Mouse (Mus musculus): ENCODE data around the gene Fbxo7. TPM values are rescaled to one million over a fixed set of nuclear protein-coding genes. Genes with fewer than 3 reads are reported as not detected.

Fbxo7 gene
- polyA plus RNA-seq, 1 experiment from 2014 or later, result 29.5 TPM

DNA sequence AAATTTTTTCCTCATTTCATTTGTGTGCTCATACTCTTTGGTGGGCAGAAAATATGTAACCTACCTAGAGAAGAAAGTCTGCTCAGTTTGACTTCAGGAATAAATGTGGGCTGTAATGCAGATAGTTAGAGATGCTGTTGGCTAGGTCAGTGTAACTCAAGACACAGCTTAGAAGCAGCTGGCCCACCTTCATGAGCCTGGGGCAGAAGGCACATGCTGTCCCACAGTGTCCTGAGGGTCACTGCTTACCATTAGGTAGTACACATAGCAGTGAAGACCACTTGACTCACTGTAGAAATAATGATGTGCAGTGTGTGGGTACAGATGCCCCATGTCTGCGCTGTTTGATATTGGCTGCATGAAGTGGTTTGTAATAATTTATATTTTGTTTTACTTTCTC lies 24.6 kb downstream of the Fbxo7 start:
- H3K9me3 ChIP-seq, result no peaks in the 10 kb centered on the region
- WGBS, result 90% methylated on average over 1 of the region's 1 CpGs
- no peaks in the 10 kb centered on the region for H3K4me1 ChIP-seq (replicated peaks)
- H3K27ac ChIP-seq, result no peak overlapping the region
- peaks cover 11% of the 10 kb centered on the region for H3K36me3 ChIP-seq
- H3K4me3 ChIP-seq (replicated peaks), result no peak overlapping the region
- ATAC-seq, result no peak
- no peaks in the 10 kb centered on the region for H3K27me3 ChIP-seq (replicated peaks)
- H3K4me2 ChIP-seq (replicated peaks), result no peak overlapping the region
- no peak overlapping the region for H3K9ac ChIP-seq

DNA sequence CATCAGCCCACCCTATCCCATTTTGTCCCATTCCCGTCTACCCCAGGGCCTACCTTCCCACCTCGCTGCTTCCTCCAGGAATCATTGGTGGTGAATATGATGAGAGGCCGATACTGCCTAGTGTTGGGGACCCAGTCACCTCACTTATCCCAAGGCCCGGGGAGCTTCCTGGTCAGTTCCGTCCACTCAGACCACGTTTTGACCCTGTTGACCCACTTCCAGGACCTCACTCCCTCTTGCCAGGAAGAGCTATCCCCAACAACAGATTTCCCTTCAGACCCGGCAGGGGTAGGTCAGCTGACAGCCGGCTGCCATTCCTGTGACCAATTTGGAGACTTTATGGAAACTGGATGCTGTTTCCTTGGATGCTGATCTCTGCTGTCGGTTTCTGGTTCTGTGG lies 26.0 kb downstream of the Fbxo7 start:
- H3K36me3 ChIP-seq, result peaks cover 12% of the 10 kb centered on the region
- H3K9ac ChIP-seq, result no peak overlapping the region
- no peak for ATAC-seq
- H3K4me1 ChIP-seq (replicated peaks), result no peaks in the 10 kb centered on the region
- H3K9me3 ChIP-seq, result no peaks in the 10 kb centered on the region
- no peak overlapping the region for H3K4me2 ChIP-seq (replicated peaks)
- H3K27ac ChIP-seq, result no peak overlapping the region
- no peak overlapping the region for H3K4me3 ChIP-seq (replicated peaks)
- no peaks in the 10 kb centered on the region for H3K27me3 ChIP-seq (replicated peaks)
- WGBS, result 92% methylated on average over 9 of the region's 9 CpGs

GRCm38 (mm10) chr10:86050522-86050921 lies 28.8 kb downstream of the Fbxo7 start:
- Histone ChIP-seq H3K27me3 (replicated peaks) (no peaks in the 10 kb centered on the region), H3K4me1 (replicated peaks) (no peaks in the 10 kb centered on the region), H3K27ac (no peak overlapping the region), H3K36me3 (peaks cover 7% of the 10 kb centered on the region; the same call in 1 of the 2 replicates), H3K9ac (no peak overlapping the region), H3K4me3 (replicated peaks) (no peak overlapping the region), H3K4me2 (replicated peaks) (no peak overlapping the region), H3K9me3 (no peaks in the 10 kb centered on the region)
- WGBS, result 80% methylated on average over 2 of the region's 2 CpGs
- no peak for ATAC-seq

GRCm38 (mm10) chr10:86052818-86053522 lies 31.2 kb downstream of the Fbxo7 start:
- Histone ChIP-seq H3K4me2 (replicated peaks) (no peak overlapping the region), H3K4me1 (replicated peaks) (no peaks in the 10 kb centered on the region), H3K9me3 (no peaks in the 10 kb centered on the region), H3K27me3 (replicated peaks) (no peaks in the 10 kb centered on the region), H3K27ac (no peak overlapping the region), H3K4me3 (replicated peaks) (no peak overlapping the region), H3K36me3 (peaks cover 5% of the 10 kb centered on the region; the same call in 1 of the 2 replicates), H3K9ac (no peak overlapping the region)
- WGBS, result 74% methylated on average over 10 of the region's 10 CpGs
- ATAC-seq, result peak; percentile 23; the same call in 1 of the 2 replicates

DNA sequence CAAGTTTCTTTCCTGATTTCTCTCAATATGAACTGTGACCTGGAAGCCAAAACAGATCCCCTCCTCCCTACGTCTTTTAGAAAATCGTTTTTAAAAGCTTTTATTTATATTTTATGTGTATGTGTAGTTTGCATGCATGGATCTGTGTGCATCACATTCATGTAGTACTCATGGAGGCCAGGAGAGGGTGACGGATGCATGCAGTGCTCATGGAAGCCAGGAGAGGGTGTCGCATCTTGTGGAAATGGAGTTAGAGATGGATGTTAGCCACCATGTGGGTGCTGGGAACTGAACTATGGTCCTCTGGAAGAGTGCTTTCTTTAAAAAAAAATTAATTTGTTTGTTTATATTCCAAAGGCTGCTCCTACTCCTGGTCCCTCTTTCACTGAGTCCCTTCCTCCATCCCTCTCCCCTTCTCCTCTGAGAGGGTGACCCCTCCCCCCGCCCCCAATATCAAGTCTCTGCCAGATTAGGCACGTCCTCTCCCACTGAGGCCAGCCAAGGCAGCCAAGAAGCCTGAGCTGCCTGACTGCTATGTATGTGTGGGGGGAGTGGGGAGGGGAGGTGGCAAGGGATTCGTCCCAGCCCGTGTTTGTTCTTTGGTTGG lies 34.6 kb downstream of the Fbxo7 start:
- Histone ChIP-seq H3K27ac (no peak overlapping the region), H3K27me3 (replicated peaks) (no peaks in the 10 kb centered on the region), H3K4me2 (replicated peaks) (no peak overlapping the region), H3K9me3 (no peaks in the 10 kb centered on the region), H3K4me1 (replicated peaks) (no peaks in the 10 kb centered on the region), H3K36me3 (peaks cover 1% of the 10 kb centered on the region; the same call in 1 of the 2 replicates), H3K9ac (no peak overlapping the region), H3K4me3 (replicated peaks) (no peak overlapping the region)
- ATAC-seq, result no peak
- WGBS, result 83% methylated on average over 8 of the region's 8 CpGs

GRCm38 (mm10) chr10:86057286-86057685 lies 35.5 kb downstream of the Fbxo7 start:
- ATAC-seq, result no peak
- no peaks in the 10 kb centered on the region for H3K27me3 ChIP-seq (replicated peaks)
- H3K4me2 ChIP-seq (replicated peaks), result no peak overlapping the region
- H3K9ac ChIP-seq, result no peak overlapping the region
- H3K4me1 ChIP-seq (replicated peaks), result no peaks in the 10 kb centered on the region
- H3K4me3 ChIP-seq (replicated peaks), result no peak overlapping the region
- H3K27ac ChIP-seq, result no peak overlapping the region
- no peaks in the 10 kb centered on the region for H3K9me3 ChIP-seq
- WGBS, result 76% methylated on average over 11 of the region's 11 CpGs
- no peaks in the 10 kb centered on the region for H3K36me3 ChIP-seq

- H3K4me3 ChIP-seq (replicated peaks), result no peak overlapping the region
- 72% methylated on average over 2 of the region's 2 CpGs for WGBS
- H3K27me3 ChIP-seq (replicated peaks), result no peaks in the 10 kb centered on the region
- H3K4me2 ChIP-seq (replicated peaks), result no peak overlapping the region
- H3K27ac ChIP-seq, result no peak overlapping the region
- H3K36me3 ChIP-seq, result no peaks in the 10 kb centered on the region
- no peak for ATAC-seq
- no peaks in the 10 kb centered on the region for H3K4me1 ChIP-seq (replicated peaks)
- no peaks in the 10 kb centered on the region for H3K9me3 ChIP-seq
- H3K9ac ChIP-seq, result no peak overlapping the region
Measured at GRCm38 (mm10) chr10:86057712-86058111, 35.9 kb downstream of the Fbxo7 start.

- ATAC-seq, result no peak
- Histone ChIP-seq H3K27ac (no peak overlapping the region), H3K4me1 (replicated peaks) (no peaks in the 10 kb centered on the region), H3K27me3 (replicated peaks) (no peaks in the 10 kb centered on the region), H3K4me3 (replicated peaks) (no peak overlapping the region), H3K9ac (no peak overlapping the region), H3K9me3 (no peaks in the 10 kb centered on the region), H3K4me2 (replicated peaks) (no peak overlapping the region), H3K36me3 (no peaks in the 10 kb centered on the region)
- WGBS, result 55% methylated on average over 3 of the region's 3 CpGs
Measured at GRCm38 (mm10) chr10:86060267-86060666, 38.5 kb downstream of the Fbxo7 start.

- Histone ChIP-seq H3K4me3 (replicated peaks) (no peak overlapping the region), H3K9ac (no peak overlapping the region), H3K27ac (no peak overlapping the region), H3K36me3 (no peaks in the 10 kb centered on the region), H3K4me1 (replicated peaks) (no peaks in the 10 kb centered on the region), H3K9me3 (no peaks in the 10 kb centered on the region), H3K4me2 (replicated peaks) (no peak overlapping the region), H3K27me3 (replicated peaks) (no peaks in the 10 kb centered on the region)
- 54% methylated on average over 5 of the region's 5 CpGs for WGBS
- no peak for ATAC-seq
Measured at GRCm38 (mm10) chr10:86062261-86063017, 40.7 kb downstream of the Fbxo7 start.

DNA sequence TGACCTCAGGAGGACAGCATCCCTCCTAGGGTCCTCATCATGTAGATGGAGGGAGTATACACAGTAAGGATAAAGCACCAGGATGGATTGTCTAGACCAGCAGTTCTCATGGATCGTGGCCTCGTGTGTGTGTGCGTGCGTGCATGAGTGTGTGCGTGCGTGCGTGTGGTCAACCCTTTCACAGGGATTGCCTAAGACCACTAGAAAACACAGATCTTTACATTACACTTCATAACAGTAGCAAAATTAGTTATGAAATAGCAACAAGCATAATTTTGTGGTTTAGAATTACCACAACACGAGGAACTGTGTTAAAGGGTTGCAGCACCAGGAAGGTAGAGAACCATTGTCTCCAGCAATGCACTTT lies 41.2 kb downstream of the Fbxo7 start:
- ATAC-seq, result no peak
- Histone ChIP-seq H3K4me3 (replicated peaks) (no peak overlapping the region), H3K9me3 (no peaks in the 10 kb centered on the region), H3K9ac (no peak overlapping the region), H3K27ac (no peak overlapping the region), H3K27me3 (replicated peaks) (no peaks in the 10 kb centered on the region), H3K4me2 (replicated peaks) (no peak overlapping the region), H3K4me1 (replicated peaks) (no peaks in the 10 kb centered on the region), H3K36me3 (no peaks in the 10 kb centered on the region)
- WGBS, result 91% methylated on average over 8 of the region's 8 CpGs

- Histone ChIP-seq H3K4me2 (replicated peaks) (no peak overlapping the region), H3K27ac (no peak overlapping the region), H3K27me3 (replicated peaks) (no peaks in the 10 kb centered on the region), H3K9ac (no peak overlapping the region), H3K4me3 (replicated peaks) (no peak overlapping the region), H3K9me3 (no peaks in the 10 kb centered on the region), H3K4me1 (replicated peaks) (peaks cover 4% of the 10 kb centered on the region; the same call in 1 of the 2 replicates), H3K36me3 (no peaks in the 10 kb centered on the region)
- WGBS, result 2% methylated on average over 4 of the region's 4 CpGs
- peak; percentile 87 for ATAC-seq
Measured at GRCm38 (mm10) chr10:86064937-86065336, 43.2 kb downstream of the Fbxo7 start.

DNA sequence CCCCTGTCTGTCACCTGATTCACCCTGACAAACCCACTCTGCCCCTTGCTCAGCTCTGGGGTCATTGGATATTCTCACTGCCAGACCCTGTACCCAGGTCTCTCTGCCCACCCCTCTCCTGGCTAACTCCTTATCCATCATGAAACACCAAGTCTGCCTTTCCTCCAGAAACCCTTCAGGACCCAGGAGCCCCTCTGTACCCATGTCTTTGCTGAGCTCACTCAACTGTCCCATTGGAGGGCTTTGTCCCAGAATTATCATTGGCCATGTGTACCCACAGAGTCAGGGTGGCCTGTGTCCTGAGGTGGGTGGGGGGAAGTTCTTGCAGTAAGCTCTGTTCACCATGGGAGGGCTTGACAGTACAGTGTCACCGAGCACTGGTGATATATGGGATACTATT lies 43.9 kb downstream of the Fbxo7 start:
- 81% methylated on average over 1 of the region's 1 CpGs for WGBS
- H3K4me1 ChIP-seq (replicated peaks), result peaks cover 4% of the 10 kb centered on the region; the same call in 1 of the 2 replicates

More for the DNA sequence above, 43.9 kb downstream of the Fbxo7 start:
- Histone ChIP-seq H3K4me3 (replicated peaks) (no peak overlapping the region), H3K9me3 (no peaks in the 10 kb centered on the region), H3K9ac (no peak overlapping the region), H3K4me2 (replicated peaks) (no peak overlapping the region), H3K27me3 (replicated peaks) (no peaks in the 10 kb centered on the region), H3K27ac (no peak overlapping the region), H3K36me3 (no peaks in the 10 kb centered on the region)
- no peak for ATAC-seq
